Mouse (Mus musculus) embryonic fibroblast, embryonic 13.5 days (primary cell): ENCODE data around the gene Mdh1b.

Source experiments
- CTCF ChIP-seq: IDR thresholded peaks from 2 replicates; pipeline ENCODE4 v1.5.1; 2011; ENCODE audit warnings: mild to moderate bottlenecking, control low read depth, low read length, moderate library complexity, borderline replicate concordance; ENCODE audit not compliant: insufficient read depth
- POLR2A ChIP-seq: IDR thresholded peaks from 2 replicates; pipeline ENCODE4 v1.6.1; 2011; ENCODE audit warnings: low read depth, mild to moderate bottlenecking, control low read depth, low read length, moderate library complexity

GRCm38 (mm10) chr1:63658016-63658415, 72.1 kb downstream of the Mdh1b start:
- no peak for TF ChIP-seq POLR2A
- no peak for TF ChIP-seq CTCF
